Comparison of ENCODE assay signal across 22 mouse cellular contexts in genomic region chr7:82783071-82783470, GRCm38 (mm10).
DNase-seq lines count a peak whose midpoint lies in the region; ATAC-seq and TF ChIP-seq lines count a peak whose summit lies in the region.
"Had no signal": no experiment of that assay in that cellular context is flagged by ENCODE, and none has a peak within 500 bp of the region (broad histone marks: within the 10 kb centered on the region; RNA-seq: fewer than 3 reads in every experiment).

No protein-coding gene starts in this region.

- no peak for TF ChIP-seq POLR2A in ES-Bruce4 (IDR thresholded peaks at IDR 0.05; ENCODE audit: insufficient read depth, low read length)

- ATAC-seq in kidney, embryonic 14.5 days (ENCODE audit: low FRiP score, low TSS enrichment): no peak
- ATAC-seq in granulocyte monocyte progenitor cell, adult 5-6 weeks (replicated peaks; ENCODE audit: poor library complexity, severe bottlenecking): no peak
- ATAC-seq: forebrain, embryonic 13.5 days; forebrain, postnatal 0 days; hindbrain, postnatal 0 days had no signal

- TF ChIP-seq EP300 in ES-Bruce4 (IDR thresholded peaks at IDR 0.05; ENCODE audit: insufficient read depth, low read depth, low read length): peak; percentile 97

- WGBS in kidney, embryonic 14.5 days: 55% methylated on average over 2 of the region's 2 CpGs

- 0 out of 2 replicates have a peak, but pooled peaks cover 4% of the 10 kb centered on the region for H3K4me1 ChIP-seq in kidney, embryonic 14.5 days (ENCODE audit: control insufficient read depth, insufficient read depth, low read length)
- peaks cover 17% of the 10 kb centered on the region for H3K4me1 ChIP-seq in ES-Bruce4 (ENCODE audit: control insufficient read depth, insufficient read depth, low read length)

- H3K27me3 ChIP-seq in kidney, embryonic 14.5 days (ENCODE audit: control insufficient read depth, insufficient read depth, low read length): no peaks in the 10 kb centered on the region
- H3K27me3 ChIP-seq in ES-Bruce4 (ENCODE audit: control insufficient read depth, insufficient read depth, low read length, poor library complexity, severe bottlenecking): no peaks in the 10 kb centered on the region
- H3K27me3 ChIP-seq: CH12.LX; embryonic facial prominence, embryonic 13.5 days; forebrain, embryonic 13.5 days; hindbrain, embryonic 13.5 days had no signal

- DNase-seq in kidney, adult 18-20 months: peak; percentile 15
- DNase-seq in R1 (ENCODE audit: low read depth, low spot score): peak; percentile 60
- DNase-seq in kidney, postnatal 10 days: peak; percentile 26
- DNase-seq in cerebellum, adult 11-12 months: no peak
- no peak for DNase-seq in lung, postnatal 10 days
- DNase-seq: adrenal gland, postnatal 10 days; cerebellum, adult 18-20 months; cerebellum, adult 9-11 months; cerebellum, postnatal 36 days; forebrain, postnatal 0 days; gastrocnemius, postnatal 14 days; heart, adult 11 months; heart, postnatal 10 days had no signal

- no peaks in the 10 kb centered on the region for H3K9me3 ChIP-seq in kidney, embryonic 14.5 days (ENCODE audit: control insufficient read depth, low read length)
- H3K9me3 ChIP-seq in ES-Bruce4 (replicated peaks; ENCODE audit: control insufficient read depth, insufficient read depth, low read length, poor library complexity, severe bottlenecking): no peaks in the 10 kb centered on the region; the same call in 1 of the 2 replicates
- H3K9me3 ChIP-seq: embryonic facial prominence, embryonic 13.5 days; forebrain, embryonic 13.5 days; G1E; hindbrain, embryonic 13.5 days had no signal

- no peaks in the 10 kb centered on the region; the same call in 1 of the 2 replicates for H3K36me3 ChIP-seq in kidney, embryonic 14.5 days (ENCODE audit: control insufficient read depth, insufficient read depth, low read length)
- H3K36me3 ChIP-seq in ES-Bruce4 (ENCODE audit: control insufficient read depth, insufficient read depth, low read length, poor library complexity, severe bottlenecking): no peaks in the 10 kb centered on the region

- no peak for TF ChIP-seq CTCF in ES-Bruce4 (IDR thresholded peaks at IDR 0.05; ENCODE audit: low read depth, low read length)

- no peak overlapping the region for H3K27ac ChIP-seq in kidney, embryonic 14.5 days (ENCODE audit: low read depth, low read length)
- H3K27ac ChIP-seq in ES-Bruce4 (ENCODE audit: insufficient read depth, low read length): peak overlapping the region; percentile 89
- H3K27ac ChIP-seq: embryonic facial prominence, embryonic 13.5 days; forebrain, embryonic 13.5 days; hindbrain, embryonic 13.5 days; hindbrain, postnatal 0 days had no signal

- H3K4me2 ChIP-seq in kidney, embryonic 14.5 days (replicated peaks; ENCODE audit: low read depth, low read length): no peak overlapping the region
- H3K4me2 ChIP-seq: embryonic facial prominence, embryonic 13.5 days; forebrain, embryonic 13.5 days; hindbrain, embryonic 13.5 days had no signal

- no peak overlapping the region for H3K9ac ChIP-seq in kidney, embryonic 14.5 days (ENCODE audit: low read depth, low read length)
- H3K9ac ChIP-seq in ES-Bruce4 (ENCODE audit: low read depth, poor library complexity, severe bottlenecking): peak overlapping the region; percentile 34
- H3K9ac ChIP-seq: embryonic facial prominence, embryonic 13.5 days; forebrain, embryonic 13.5 days; forebrain, postnatal 0 days; hindbrain, embryonic 13.5 days had no signal

- no peak overlapping the region for H3K4me3 ChIP-seq in kidney, embryonic 14.5 days (ENCODE audit: low read length)
- H3K4me3 ChIP-seq in ES-Bruce4 (ENCODE audit: low read depth, low read length): no peak overlapping the region
- H3K4me3 ChIP-seq: embryonic facial prominence, embryonic 13.5 days; forebrain, embryonic 13.5 days; hindbrain, embryonic 13.5 days had no signal

Comparison
In these comparisons a context has a peak if more than half of its experiments do, and no peak if none do; other contexts are left out.
1. DNase-seq: peak in kidney, adult 18-20 months (single experiment), R1 (single experiment) and kidney, postnatal 10 days (single experiment); none in cerebellum, adult 11-12 months (single experiment) and lung, postnatal 10 days (single experiment).